Mouse (Mus musculus) ovary, adult 18-20 months (tissue): Measurements from ENCODE around the gene Col4a4.

Experiments
- DNase-seq: peaks from one replicate; pipeline ENCODE4 v3.0.0; 2022; ENCODE audit warnings: low spot score, mixed read lengths

Col4a4 gene

GRCm38 (mm10) chr1:82577915-82578314, 8.7 kb downstream of the Col4a4 start:
- peak; percentile 61 for DNase-seq

GRCm38 (mm10) chr1:82577339-82577738, 9.3 kb downstream of the Col4a4 start:
- DNase-seq, result no peak

GRCm38 (mm10) chr1:82576182-82576581, 10.5 kb downstream of the Col4a4 start:
- DNase-seq, result no peak

GRCm38 (mm10) chr1:82575681-82576080, 11.0 kb downstream of the Col4a4 start:
- DNase-seq, result no peak

- DNase-seq, result no peak
These were observed 14.9 kb downstream of the Col4a4 start for GRCm38 (mm10) chr1:82571758-82572157.

GRCm38 (mm10) chr1:82569405-82569804, 17.2 kb downstream of the Col4a4 start:
- DNase-seq, result no peak

GRCm38 (mm10) chr1:82560223-82560622, 26.4 kb downstream of the Col4a4 start:
- DNase-seq, result no peak

GRCm38 (mm10) chr1:82554889-82555288, 31.8 kb downstream of the Col4a4 start:
- DNase-seq, result peak; percentile 25

- peak; percentile 21 for DNase-seq
These were observed 32.2 kb downstream of the Col4a4 start for GRCm38 (mm10) chr1:82554443-82554850.

- DNase-seq, result no peak
These were observed 41.3 kb downstream of the Col4a4 start for GRCm38 (mm10) chr1:82545199-82545960.

- DNase-seq, result no peak
These were observed 42.0 kb downstream of the Col4a4 start for GRCm38 (mm10) chr1:82544419-82545185.

- no peak for DNase-seq
These were observed 42.7 kb downstream of the Col4a4 start for GRCm38 (mm10) chr1:82543934-82544333.

GRCm38 (mm10) chr1:82540056-82540455, 46.6 kb downstream of the Col4a4 start:
- DNase-seq, result no peak

- DNase-seq, result no peak
These were observed 48.8 kb downstream of the Col4a4 start for GRCm38 (mm10) chr1:82537848-82538247.

- DNase-seq, result no peak
These were observed 50.0 kb downstream of the Col4a4 start for GRCm38 (mm10) chr1:82536515-82537174.

GRCm38 (mm10) chr1:82527931-82528330, 58.7 kb downstream of the Col4a4 start:
- no peak for DNase-seq

- DNase-seq, result no peak
These were observed 94.7 kb downstream of the Col4a4 start for GRCm38 (mm10) chr1:82491954-82492353.

- DNase-seq, result no peak
These were observed 100.3 kb downstream of the Col4a4 start for GRCm38 (mm10) chr1:82486371-82486770.

- no peak for DNase-seq
These were observed 104.3 kb downstream of the Col4a4 start for GRCm38 (mm10) chr1:82482371-82482770.

- no peak for DNase-seq
These were observed 106.8 kb downstream of the Col4a4 start for GRCm38 (mm10) chr1:82479696-82480487.

GRCm38 (mm10) chr1:82476746-82477145, 109.9 kb downstream of the Col4a4 start:
- no peak for DNase-seq

- DNase-seq, result no peak
These were observed 110.4 kb downstream of the Col4a4 start for GRCm38 (mm10) chr1:82476256-82476655.
